Mouse (Mus musculus) heart, postnatal 36 days (tissue): Measurements from ENCODE around the gene Trim62. TPM values are rescaled to one million over a fixed set of nuclear protein-coding genes. Genes with fewer than 3 reads are reported as not detected.

Experiments used
- DNase-seq, 2 experiments: peaks; one replicate each; pipeline ENCODE4 v3.0.0; 2021 to 2022
- intact Hi-C: fragments of 180-260 bp; cut with DNase I; formaldehyde crosslinking; loops from one replicate; pipeline ENCODE4 v1.15.1; 2025
- total RNA-seq, 2 experiments: library from RNA; stranded (reverse); gene quantifications; 2 replicates each; pipeline ENCODE4 v1.2.3; 2021

Gene Trim62
- total RNA-seq, 2 experiments from 2014 or later = 1.5 to 2.1 TPM

GRCm38 (mm10) chr4:128906757-128907156, 23.4 kb downstream of the Trim62 start:
- intact Hi-C loops = no loop called here
- no peak for DNase-seq

- intact Hi-C loops = no loop called here
- DNase-seq = no peak
Observed at GRCm38 (mm10) chr4:128907238-128907968, 24.0 kb downstream of the Trim62 start.

- intact Hi-C loops = loop anchor here (1.0 kb wide), 1 partner anchor 178 kb away; no protein-coding TSS in a partner anchor
- peak in 1 of 2 experiments; percentile 47 for DNase-seq
Observed at GRCm38 (mm10) chr4:128908586-128909377, 25.4 kb downstream of the Trim62 start.

GRCm38 (mm10) chr4:128909378-128909831, 26.0 kb downstream of the Trim62 start:
- no peak for DNase-seq
- intact Hi-C loops = no loop called here

- intact Hi-C loops = loop anchor here (1.0 kb wide), 1 partner anchor 175 kb away; no protein-coding TSS in a partner anchor
- DNase-seq = no peak
Observed at GRCm38 (mm10) chr4:128910276-128911063, 27.1 kb downstream of the Trim62 start.

GRCm38 (mm10) chr4:128912085-128912484, 28.7 kb downstream of the Trim62 start:
- intact Hi-C loops = no loop called here
- no peak for DNase-seq

- no peak for DNase-seq
- intact Hi-C loops = no loop called here
Observed at GRCm38 (mm10) chr4:128913794-128914193, 30.4 kb downstream of the Trim62 start.

GRCm38 (mm10) chr4:128917119-128917518, 33.7 kb downstream of the Trim62 start:
- no peak for DNase-seq
- intact Hi-C loops = no loop called here

- no peak for DNase-seq
- intact Hi-C loops = no loop called here
Observed at GRCm38 (mm10) chr4:128917756-128918155, 34.4 kb downstream of the Trim62 start.

- DNase-seq = no peak
- intact Hi-C loops = no loop called here
Observed at GRCm38 (mm10) chr4:128918187-128918586, 34.8 kb downstream of the Trim62 start.

- intact Hi-C loops = no loop called here
- DNase-seq = no peak
Observed at GRCm38 (mm10) chr4:128919106-128919505, 35.7 kb downstream of the Trim62 start.

GRCm38 (mm10) chr4:128923603-128924002, 40.2 kb downstream of the Trim62 start:
- DNase-seq = no peak
- intact Hi-C loops = loop anchor here (2.0 kb wide), 1 partner anchor 159 kb away; no protein-coding TSS in a partner anchor

- intact Hi-C loops = loop anchor here (2.0 kb wide), 1 partner anchor 158 kb away; no protein-coding TSS in a partner anchor
- DNase-seq = peak; percentile 78 to 79
Observed at GRCm38 (mm10) chr4:128924841-128925606, 41.6 kb downstream of the Trim62 start.

- intact Hi-C loops = no loop called here
- no peak for DNase-seq
Observed at GRCm38 (mm10) chr4:128932783-128933182, 49.4 kb downstream of the Trim62 start.

GRCm38 (mm10) chr4:128935595-128935994, 52.2 kb downstream of the Trim62 start:
- DNase-seq = no peak
- intact Hi-C loops = no loop called here

GRCm38 (mm10) chr4:128942346-128942745, 59.0 kb downstream of the Trim62 start:
- intact Hi-C loops = no loop called here
- no peak for DNase-seq

- intact Hi-C loops = no loop called here
- no peak for DNase-seq
Observed at GRCm38 (mm10) chr4:128946736-128947135, 63.4 kb downstream of the Trim62 start.

- DNase-seq = no peak
- intact Hi-C loops = no loop called here
Observed at GRCm38 (mm10) chr4:128947326-128947933, 64.0 kb downstream of the Trim62 start.

- intact Hi-C loops = no loop called here
- peak; percentile 14 to 50 for DNase-seq
Observed at GRCm38 (mm10) chr4:128948137-128948674, 64.8 kb downstream of the Trim62 start.
